Mouse (Mus musculus) ovary, postnatal 14 days (tissue): ENCODE results near the gene Gm17655.
"Not testable (repeated sequence)": the region's sequence is repeated elsewhere in the genome, so short reads cannot be mapped to it uniquely, and the experiment has no call there.

ENCODE experiments used
- DNase-seq: peaks from one replicate; pipeline ENCODE4 v3.0.0; 2022; ENCODE audit warnings: low spot score

The Gm17655 gene

DNA sequence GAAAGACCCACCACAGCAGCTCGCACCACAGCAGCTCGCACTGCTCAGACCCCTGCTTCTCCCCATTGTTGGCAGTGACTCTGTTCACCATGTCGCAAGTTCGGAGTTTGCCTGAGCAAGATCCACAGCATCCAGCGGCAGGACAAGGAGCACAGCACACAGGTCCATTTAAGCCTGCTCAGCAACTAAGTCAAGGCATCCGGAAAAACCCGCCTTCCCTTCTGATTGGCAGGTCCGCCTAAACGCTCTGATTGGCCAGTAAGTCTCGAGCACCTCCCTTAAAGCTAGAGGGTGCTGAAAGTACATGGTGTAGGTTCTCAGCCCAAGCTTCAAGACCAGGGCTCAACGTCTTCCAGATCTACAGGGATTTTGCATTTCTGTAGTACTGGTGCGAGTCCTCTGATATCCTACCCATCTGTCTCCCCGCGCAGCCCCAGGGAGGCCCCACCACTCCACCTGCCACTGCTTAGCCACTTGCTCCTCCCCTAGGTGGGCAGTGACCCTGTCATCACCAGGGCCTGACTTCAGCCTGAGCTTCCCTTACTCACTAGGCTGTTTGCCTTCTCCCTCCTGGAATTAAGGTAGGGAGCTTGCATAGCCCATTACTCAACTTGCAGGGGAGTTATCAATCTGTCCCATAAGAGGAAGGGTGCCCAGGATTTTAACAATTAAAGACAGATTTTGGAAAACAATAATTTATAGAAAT lies 14.0 kb upstream of the Gm17655 start:
- DNase-seq: no peak

DNA sequence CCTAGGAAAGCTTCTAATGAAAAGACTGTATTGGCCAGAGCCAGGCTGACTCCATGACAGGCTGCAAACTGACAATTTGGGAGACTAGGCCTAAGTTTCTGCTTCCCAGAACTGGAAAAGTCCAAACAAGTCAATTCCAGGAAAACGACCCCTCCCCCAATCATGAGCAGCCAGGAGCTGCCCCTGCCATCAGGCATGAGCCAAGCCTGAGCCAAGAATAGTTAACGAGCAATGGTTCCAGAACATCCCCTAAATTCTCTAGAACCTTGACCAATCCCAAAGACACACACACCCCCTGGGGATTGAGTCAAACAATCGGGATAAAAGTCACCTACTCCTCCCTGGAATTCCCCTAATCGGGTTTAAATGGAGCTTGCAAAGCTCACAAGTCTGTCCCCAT lies 10.6 kb upstream of the Gm17655 start:
- DNase-seq: no peak

GRCm38 (mm10) chr5:110057637-110058408 lies 14.5 kb downstream of the Gm17655 start:
- DNase-seq: peak; percentile 64

GRCm38 (mm10) chr5:110023694-110024427 lies 48.5 kb downstream of the Gm17655 start:
- DNase-seq: peak; percentile 31

DNA sequence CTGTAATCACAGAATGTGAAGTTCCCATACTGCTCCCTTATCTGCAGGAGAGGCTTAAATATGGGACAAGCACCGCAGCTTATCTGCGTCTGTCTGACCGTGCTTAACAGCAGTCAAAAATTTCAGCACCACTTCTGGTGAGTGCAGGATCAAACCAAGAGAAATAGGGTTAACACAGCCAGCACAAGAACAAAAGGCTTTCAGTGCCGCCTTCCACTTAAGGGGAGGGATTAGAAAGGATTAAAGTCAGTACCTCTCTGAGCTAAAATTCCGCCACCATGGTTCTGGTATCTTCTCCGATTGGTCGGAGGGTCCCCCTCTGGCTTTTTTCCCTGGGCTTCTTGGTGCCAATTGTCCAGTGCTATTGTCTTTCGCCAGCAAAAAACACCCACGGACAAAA lies 49.0 kb downstream of the Gm17655 start:
- no peak for DNase-seq

GRCm38 (mm10) chr5:110015775-110016174 lies 56.5 kb downstream of the Gm17655 start:
- not testable (repeated sequence) for DNase-seq
